Mouse (Mus musculus): Measurements from ENCODE around the gene Sh3tc1.

Gene Sh3tc1

GRCm38 (mm10) chr5:35739536-35740278 is at the start of gene Sh3tc1:
Gene Sh3tc1 (minus strand): TSS chr5:35739987.
- no peak for DNase-seq

- DNase-seq, result no peak
Observed at GRCm38 (mm10) chr5:35788719-35789118, 48.9 kb upstream of the Sh3tc1 start.

- DNase-seq, result no peak
Observed at GRCm38 (mm10) chr5:35787847-35788246, 48.1 kb upstream of the Sh3tc1 start.

GRCm38 (mm10) chr5:35785853-35786252 is 46.1 kb upstream of the Sh3tc1 start:
- no peak for DNase-seq

GRCm38 (mm10) chr5:35782648-35783180 is 42.9 kb upstream of the Sh3tc1 start:
- DNase-seq, result no peak

GRCm38 (mm10) chr5:35781116-35781515 is 41.3 kb upstream of the Sh3tc1 start:
- DNase-seq, result peak; percentile 12

GRCm38 (mm10) chr5:35774137-35774424 is 34.3 kb upstream of the Sh3tc1 start:
- peak; percentile 26 for DNase-seq

- peak; percentile 32 for DNase-seq
Observed at GRCm38 (mm10) chr5:35773274-35774136, 33.7 kb upstream of the Sh3tc1 start.

- DNase-seq, result peak; percentile 22
Observed at GRCm38 (mm10) chr5:35770891-35771663, 31.3 kb upstream of the Sh3tc1 start.

- no peak for DNase-seq
Observed at GRCm38 (mm10) chr5:35770246-35770645, 30.5 kb upstream of the Sh3tc1 start.

- DNase-seq, result no peak
Observed at GRCm38 (mm10) chr5:35768997-35769396, 29.2 kb upstream of the Sh3tc1 start.

GRCm38 (mm10) chr5:35768525-35768924 is 28.7 kb upstream of the Sh3tc1 start:
- no peak for DNase-seq

GRCm38 (mm10) chr5:35765909-35766308 is 26.1 kb upstream of the Sh3tc1 start:
- DNase-seq, result no peak

- no peak for DNase-seq
Observed at GRCm38 (mm10) chr5:35762850-35763249, 23.1 kb upstream of the Sh3tc1 start.

- peak; percentile 36 for DNase-seq
Observed at GRCm38 (mm10) chr5:35762388-35762787, 22.6 kb upstream of the Sh3tc1 start.

- DNase-seq, result no peak
Observed at GRCm38 (mm10) chr5:35761323-35761722, 21.5 kb upstream of the Sh3tc1 start.

- DNase-seq, result no peak
Observed at GRCm38 (mm10) chr5:35758081-35759053, 18.6 kb upstream of the Sh3tc1 start.

GRCm38 (mm10) chr5:35757639-35758001 is 17.8 kb upstream of the Sh3tc1 start, which contains the start of gene Ablim2:
Gene Ablim2 (plus strand): TSS chr5:35757880.
- peak; percentile 96 for DNase-seq

GRCm38 (mm10) chr5:35756997-35757638 is 17.3 kb upstream of the Sh3tc1 start:
- DNase-seq, result peak; percentile 59

GRCm38 (mm10) chr5:35756020-35756419 is 16.2 kb upstream of the Sh3tc1 start:
- no peak for DNase-seq

GRCm38 (mm10) chr5:35755131-35755733 is 15.4 kb upstream of the Sh3tc1 start:
- DNase-seq, result peak; percentile 85
